Mouse (Mus musculus): ENCODE measurements around the gene Ptprh. TPM values are rescaled to one million over a fixed set of nuclear protein-coding genes. Genes with fewer than 3 reads are reported as not detected.
A peak's percentile ranks its signal among the peaks of the same experiment; 100 is the strongest.

The Ptprh gene
- not detected in 2 replicates for polyA plus RNA-seq (2011; ENCODE audit: insufficient read length, low read depth, missing spikeins)

DNA sequence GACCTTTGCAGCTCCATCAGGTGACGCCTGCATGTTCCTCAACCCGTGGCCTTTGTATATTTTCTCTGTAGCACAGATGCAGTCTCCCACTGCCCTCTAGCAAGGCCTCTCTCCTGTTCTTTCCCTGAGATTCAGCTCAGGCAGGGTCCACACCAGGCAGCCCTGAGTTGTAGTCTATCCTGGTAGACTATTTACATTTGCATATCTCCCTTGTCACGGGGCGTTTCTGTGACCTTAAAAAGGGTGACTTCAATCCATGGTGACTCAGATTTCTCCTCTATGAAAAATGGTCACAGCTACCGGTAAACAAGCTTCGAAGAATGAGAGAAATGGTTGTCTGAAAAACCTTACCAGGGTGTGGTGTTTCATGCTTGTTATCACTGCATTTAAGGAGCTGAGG is at the start of gene Ptprh:
Gene Ptprh (minus strand): TSS at position 169 of the 400 bp plus-strand sequence.
- Histone ChIP-seq H3K4me1 (ENCODE audit: control insufficient read depth, insufficient read depth, low read length) (no peaks in the 10 kb centered on the region), H3K4me3 (ENCODE audit: insufficient read depth, low read length) (no peak within 1 kb of the TSS), H3K27ac (ENCODE audit: insufficient read depth, low read length) (no peak within 1 kb of the TSS)
- TF ChIP-seq CTCF (IDR thresholded peaks at IDR 0.05; ENCODE audit: borderline replicate concordance, insufficient read depth, low read length) (no peak), POLR2A (IDR thresholded peaks at IDR 0.05; ENCODE audit: low read depth, low read length) (no peak)

DNA sequence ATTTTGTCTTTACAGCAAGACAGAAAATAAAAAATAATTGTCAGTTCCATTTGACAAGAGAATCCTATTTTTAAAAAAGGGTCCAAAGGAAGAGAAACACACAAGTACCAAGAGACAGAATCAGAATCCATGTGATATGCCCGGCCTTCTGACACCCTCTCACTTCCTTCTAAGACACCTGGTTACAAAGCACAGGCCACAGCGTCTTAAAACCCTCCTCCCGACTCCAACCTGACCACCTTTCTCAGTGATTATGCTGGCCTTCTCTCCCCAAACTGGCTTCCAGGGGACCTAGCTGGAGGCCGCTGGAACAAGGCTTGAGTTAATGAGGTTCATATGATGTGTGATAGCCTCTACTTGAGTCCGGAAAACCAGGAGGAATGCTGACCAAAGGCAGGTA is 49.5 kb upstream of the Ptprh start:
- Histone ChIP-seq H3K27ac (ENCODE audit: insufficient read depth, low read length) (no peak overlapping the region), H3K4me1 (ENCODE audit: control insufficient read depth, insufficient read depth, low read length) (peaks cover 5% of the 10 kb centered on the region; the same call in 1 of the 2 replicates), H3K4me3 (ENCODE audit: insufficient read depth, low read length) (no peak overlapping the region)
- no peak for TF ChIP-seq CTCF (IDR thresholded peaks at IDR 0.05; ENCODE audit: borderline replicate concordance, insufficient read depth, low read length)
- no peak for TF ChIP-seq POLR2A (IDR thresholded peaks at IDR 0.05; ENCODE audit: low read depth, low read length)

DNA sequence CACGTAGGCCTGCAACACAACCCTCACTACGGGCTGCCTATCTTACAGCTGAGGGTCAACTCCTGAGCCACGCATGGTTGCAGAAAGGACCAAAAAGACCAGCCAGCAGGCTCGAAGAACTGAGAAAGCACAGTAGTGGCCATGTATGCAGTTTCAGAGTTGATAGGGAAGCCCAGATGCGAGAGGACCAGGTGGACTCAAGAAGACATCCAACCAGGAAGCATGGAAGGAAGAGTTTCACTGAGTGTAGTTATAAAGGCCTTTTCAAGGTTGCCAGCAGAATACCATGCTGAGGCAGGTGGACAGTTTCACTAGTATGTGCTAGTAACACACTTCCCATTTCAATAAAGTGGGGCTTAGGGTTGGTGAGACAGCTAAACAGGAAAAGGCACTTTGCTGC is 48.9 kb upstream of the Ptprh start:
- no peak overlapping the region for H3K4me3 ChIP-seq (ENCODE audit: insufficient read depth, low read length)
- TF ChIP-seq CTCF (IDR thresholded peaks at IDR 0.05; ENCODE audit: borderline replicate concordance, insufficient read depth, low read length) (no peak), POLR2A (IDR thresholded peaks at IDR 0.05; ENCODE audit: low read depth, low read length) (no peak)
- H3K27ac ChIP-seq (ENCODE audit: insufficient read depth, low read length) = no peak overlapping the region
- H3K4me1 ChIP-seq (ENCODE audit: control insufficient read depth, insufficient read depth, low read length) = peaks cover 5% of the 10 kb centered on the region; the same call in 1 of the 2 replicates

- Histone ChIP-seq H3K27ac (ENCODE audit: insufficient read depth, low read length) (no peak overlapping the region), H3K4me3 (ENCODE audit: insufficient read depth, low read length) (no peak overlapping the region), H3K4me1 (ENCODE audit: control insufficient read depth, insufficient read depth, low read length) (no peaks in the 10 kb centered on the region)
- TF ChIP-seq POLR2A (IDR thresholded peaks at IDR 0.05; ENCODE audit: low read depth, low read length) (no peak), CTCF (IDR thresholded peaks at IDR 0.05; ENCODE audit: borderline replicate concordance, insufficient read depth, low read length) (no peak)
Measured at GRCm38 (mm10) chr7:4651581-4651980, 47.7 kb upstream of the Ptprh start.

GRCm38 (mm10) chr7:4647992-4648391 is 44.2 kb upstream of the Ptprh start:
- TF ChIP-seq CTCF (IDR thresholded peaks at IDR 0.05; ENCODE audit: borderline replicate concordance, insufficient read depth, low read length) = no peak
- no peak for TF ChIP-seq POLR2A (IDR thresholded peaks at IDR 0.05; ENCODE audit: low read depth, low read length)
- Histone ChIP-seq H3K27ac (ENCODE audit: insufficient read depth, low read length) (no peak overlapping the region), H3K4me1 (ENCODE audit: control insufficient read depth, insufficient read depth, low read length) (no peaks in the 10 kb centered on the region), H3K4me3 (ENCODE audit: insufficient read depth, low read length) (no peak overlapping the region)

- Histone ChIP-seq H3K27ac (ENCODE audit: insufficient read depth, low read length) (no peak overlapping the region), H3K4me3 (ENCODE audit: insufficient read depth, low read length) (no peak overlapping the region), H3K4me1 (ENCODE audit: control insufficient read depth, insufficient read depth, low read length) (no peaks in the 10 kb centered on the region)
- TF ChIP-seq POLR2A (IDR thresholded peaks at IDR 0.05; ENCODE audit: low read depth, low read length) (no peak), CTCF (IDR thresholded peaks at IDR 0.05; ENCODE audit: borderline replicate concordance, insufficient read depth, low read length) (no peak)
Measured at GRCm38 (mm10) chr7:4647291-4647690, 43.5 kb upstream of the Ptprh start.

- H3K4me3 ChIP-seq (ENCODE audit: insufficient read depth, low read length) = no peak overlapping the region
- H3K27ac ChIP-seq (ENCODE audit: insufficient read depth, low read length) = no peak overlapping the region
- no peaks in the 10 kb centered on the region for H3K4me1 ChIP-seq (ENCODE audit: control insufficient read depth, insufficient read depth, low read length)
- TF ChIP-seq CTCF (IDR thresholded peaks at IDR 0.05; ENCODE audit: borderline replicate concordance, insufficient read depth, low read length) (no peak), POLR2A (IDR thresholded peaks at IDR 0.05; ENCODE audit: low read depth, low read length) (no peak)
Measured at GRCm38 (mm10) chr7:4646806-4647205, 43.0 kb upstream of the Ptprh start.

- Histone ChIP-seq H3K27ac (ENCODE audit: insufficient read depth, low read length) (no peak overlapping the region), H3K4me1 (ENCODE audit: control insufficient read depth, insufficient read depth, low read length) (no peaks in the 10 kb centered on the region), H3K4me3 (ENCODE audit: insufficient read depth, low read length) (no peak overlapping the region)
- TF ChIP-seq CTCF (IDR thresholded peaks at IDR 0.05; ENCODE audit: borderline replicate concordance, insufficient read depth, low read length) = no peak
- no peak for TF ChIP-seq POLR2A (IDR thresholded peaks at IDR 0.05; ENCODE audit: low read depth, low read length)
Measured at GRCm38 (mm10) chr7:4643225-4643624, 39.4 kb upstream of the Ptprh start.

- TF ChIP-seq POLR2A (IDR thresholded peaks at IDR 0.05; ENCODE audit: low read depth, low read length) (no peak), CTCF (IDR thresholded peaks at IDR 0.05; ENCODE audit: borderline replicate concordance, insufficient read depth, low read length) (no peak)
- no peak overlapping the region for H3K4me3 ChIP-seq (ENCODE audit: insufficient read depth, low read length)
- H3K4me1 ChIP-seq (ENCODE audit: control insufficient read depth, insufficient read depth, low read length) = no peaks in the 10 kb centered on the region
- no peak overlapping the region for H3K27ac ChIP-seq (ENCODE audit: insufficient read depth, low read length)
Measured at GRCm38 (mm10) chr7:4641956-4642355, 38.1 kb upstream of the Ptprh start.

- no peaks in the 10 kb centered on the region for H3K4me1 ChIP-seq (ENCODE audit: control insufficient read depth, insufficient read depth, low read length)
- TF ChIP-seq POLR2A (IDR thresholded peaks at IDR 0.05; ENCODE audit: low read depth, low read length) (no peak), CTCF (IDR thresholded peaks at IDR 0.05; ENCODE audit: borderline replicate concordance, insufficient read depth, low read length) (peak; percentile 18; the same call in 1 of the 2 replicates)
- H3K27ac ChIP-seq (ENCODE audit: insufficient read depth, low read length) = no peak overlapping the region
- H3K4me3 ChIP-seq (ENCODE audit: insufficient read depth, low read length) = no peak overlapping the region
Measured at GRCm38 (mm10) chr7:4641155-4641554, 37.3 kb upstream of the Ptprh start.

DNA sequence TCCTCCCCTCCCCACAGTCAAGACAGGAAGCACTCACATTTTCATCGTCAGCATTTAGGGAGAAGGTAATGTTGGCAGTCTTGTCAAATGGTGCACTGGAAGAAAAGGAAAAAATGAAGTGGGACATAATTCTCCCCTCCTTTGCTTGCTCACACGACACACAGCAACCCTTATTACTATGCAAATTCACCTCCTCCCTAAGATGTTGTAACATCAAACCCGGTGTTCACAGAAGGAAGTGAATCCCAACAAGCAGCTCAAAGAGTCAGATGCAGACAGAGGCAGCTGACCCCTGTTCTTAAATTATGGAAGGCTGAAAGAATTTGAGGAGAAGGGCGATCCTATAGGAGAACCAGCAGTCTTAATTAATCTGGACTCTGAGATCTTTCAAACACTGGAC is 32.3 kb upstream of the Ptprh start:
- TF ChIP-seq CTCF (IDR thresholded peaks at IDR 0.05; ENCODE audit: borderline replicate concordance, insufficient read depth, low read length) (no peak), POLR2A (IDR thresholded peaks at IDR 0.05; ENCODE audit: low read depth, low read length) (no peak)
- Histone ChIP-seq H3K27ac (ENCODE audit: insufficient read depth, low read length) (no peak overlapping the region), H3K4me1 (ENCODE audit: control insufficient read depth, insufficient read depth, low read length) (no peaks in the 10 kb centered on the region), H3K4me3 (ENCODE audit: insufficient read depth, low read length) (no peak overlapping the region)
